Mouse (Mus musculus): ENCODE measurements at regions not wholly inside any gene's neighbourhood (a gene's known extent, or its start where the extent isn't known, plus 50 kb on each side); places are given as distances from the start of the nearest gene placed in this dataset.

- H3K4me3 ChIP-seq = no peak overlapping the region
- 69% methylated on average over 6 of the region's 6 CpGs for WGBS
- no peak overlapping the region for H3K27ac ChIP-seq
- no peaks in the 10 kb centered on the region for H3K27me3 ChIP-seq
- no peak for ATAC-seq (ENCODE audit: low FRiP score)
- no peak overlapping the region for H3K9ac ChIP-seq
- no peaks in the 10 kb centered on the region for H3K9me3 ChIP-seq (replicated peaks)
- no peaks in the 10 kb centered on the region for H3K36me3 ChIP-seq
- no peak overlapping the region for H3K4me2 ChIP-seq (replicated peaks)
- H3K4me1 ChIP-seq = 0 out of 2 replicates have a peak, but pooled peaks cover 2% of the 10 kb centered on the region
These were observed 279.8 kb upstream of the Foxq1 start for GRCm38 (mm10) chr13:31276005-31276644.

- Histone ChIP-seq H3K4me3 (no peak overlapping the region), H3K27ac (no peak overlapping the region), H3K36me3 (no peaks in the 10 kb centered on the region), H3K27me3 (no peaks in the 10 kb centered on the region), H3K9me3 (replicated peaks) (no peaks in the 10 kb centered on the region), H3K4me2 (replicated peaks) (no peak overlapping the region), H3K9ac (no peak overlapping the region), H3K4me1 (no peaks in the 10 kb centered on the region)
- ATAC-seq (ENCODE audit: low FRiP score) = no peak
- 93% methylated on average over 7 of the region's 7 CpGs for WGBS
These were observed 265.3 kb upstream of the Foxq1 start for GRCm38 (mm10) chr13:31290630-31291029.

DNA sequence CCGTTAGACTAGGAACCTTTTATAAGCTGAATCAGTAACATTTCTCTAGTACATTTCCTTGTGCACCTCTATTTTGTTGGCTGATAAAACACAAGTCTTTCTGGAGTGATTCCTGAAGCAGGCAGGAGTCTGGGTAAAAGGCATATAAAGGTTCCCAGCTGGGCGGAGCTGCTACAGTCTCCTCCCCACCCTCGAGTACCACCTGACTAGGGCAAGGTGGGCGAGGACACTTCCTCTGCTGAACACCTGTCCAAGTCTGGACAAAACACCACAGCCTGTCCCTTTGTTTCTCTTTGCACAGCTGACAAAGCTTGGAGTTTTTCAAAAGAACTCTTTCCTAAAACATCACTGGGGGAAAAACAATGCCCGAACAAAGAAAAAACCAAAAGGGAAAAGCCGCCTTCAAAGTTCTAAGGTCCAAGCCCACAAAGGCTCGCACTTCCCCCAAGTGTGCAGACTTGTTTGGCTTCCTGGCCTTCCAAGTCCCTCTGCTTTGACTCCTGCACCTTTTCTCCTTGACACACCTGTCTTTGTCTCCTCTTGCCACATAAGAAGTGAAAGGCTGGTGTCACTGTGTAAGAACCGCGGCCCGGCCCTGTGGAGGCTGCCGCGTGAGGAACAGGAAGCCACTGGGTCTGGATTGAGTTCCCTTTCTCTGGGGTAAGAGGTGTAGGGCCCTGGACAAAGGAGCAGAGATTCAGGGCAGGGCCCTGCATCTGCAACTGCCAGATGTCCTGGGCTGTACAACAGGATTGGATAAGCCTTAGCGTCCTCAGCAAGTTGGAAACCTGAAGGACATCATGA lies 263.1 kb upstream of the Foxq1 start:
- Histone ChIP-seq H3K4me2 (replicated peaks) (no peak overlapping the region), H3K4me1 (no peaks in the 10 kb centered on the region), H3K9ac (no peak overlapping the region), H3K4me3 (no peak overlapping the region), H3K27me3 (no peaks in the 10 kb centered on the region), H3K36me3 (no peaks in the 10 kb centered on the region), H3K9me3 (replicated peaks) (no peaks in the 10 kb centered on the region), H3K27ac (no peak overlapping the region)
- no peak for ATAC-seq (ENCODE audit: low FRiP score)
- WGBS = 81% methylated on average over 13 of the region's 13 CpGs

GRCm38 (mm10) chr13:31294011-31294410 lies 261.9 kb upstream of the Foxq1 start:
- Histone ChIP-seq H3K27ac (no peak overlapping the region), H3K27me3 (no peaks in the 10 kb centered on the region), H3K9ac (no peak overlapping the region), H3K9me3 (replicated peaks) (no peaks in the 10 kb centered on the region), H3K4me2 (replicated peaks) (no peak overlapping the region), H3K4me1 (no peaks in the 10 kb centered on the region), H3K36me3 (no peaks in the 10 kb centered on the region), H3K4me3 (no peak overlapping the region)
- WGBS = 90% methylated on average over 7 of the region's 7 CpGs
- ATAC-seq (ENCODE audit: low FRiP score) = no peak

DNA sequence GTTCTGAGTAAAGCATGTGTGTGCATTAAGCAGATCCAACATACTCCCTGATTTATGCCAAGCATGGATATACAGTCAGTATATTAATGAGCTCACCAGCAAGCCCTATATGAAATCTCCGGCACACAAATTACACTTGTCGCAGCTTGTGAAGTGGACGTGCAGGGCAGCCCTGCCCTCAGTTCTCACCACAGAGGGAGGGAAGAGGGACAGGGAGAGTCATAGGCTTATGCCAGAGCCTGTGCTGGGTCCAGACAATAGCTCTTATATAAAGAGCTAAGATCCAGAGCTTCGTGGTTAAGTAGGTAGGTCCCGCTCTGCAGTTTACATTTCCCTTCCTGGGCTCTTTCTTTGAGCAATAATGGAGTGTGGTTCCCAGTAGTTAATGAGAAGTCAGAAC lies 252.7 kb upstream of the Foxq1 start:
- Histone ChIP-seq H3K9ac (no peak overlapping the region), H3K36me3 (no peaks in the 10 kb centered on the region), H3K27ac (no peak overlapping the region), H3K9me3 (replicated peaks) (no peaks in the 10 kb centered on the region), H3K27me3 (no peaks in the 10 kb centered on the region), H3K4me1 (no peaks in the 10 kb centered on the region), H3K4me3 (no peak overlapping the region), H3K4me2 (replicated peaks) (no peak overlapping the region)
- WGBS = 86% methylated on average over 5 of the region's 5 CpGs
- ATAC-seq (ENCODE audit: low FRiP score) = no peak

DNA sequence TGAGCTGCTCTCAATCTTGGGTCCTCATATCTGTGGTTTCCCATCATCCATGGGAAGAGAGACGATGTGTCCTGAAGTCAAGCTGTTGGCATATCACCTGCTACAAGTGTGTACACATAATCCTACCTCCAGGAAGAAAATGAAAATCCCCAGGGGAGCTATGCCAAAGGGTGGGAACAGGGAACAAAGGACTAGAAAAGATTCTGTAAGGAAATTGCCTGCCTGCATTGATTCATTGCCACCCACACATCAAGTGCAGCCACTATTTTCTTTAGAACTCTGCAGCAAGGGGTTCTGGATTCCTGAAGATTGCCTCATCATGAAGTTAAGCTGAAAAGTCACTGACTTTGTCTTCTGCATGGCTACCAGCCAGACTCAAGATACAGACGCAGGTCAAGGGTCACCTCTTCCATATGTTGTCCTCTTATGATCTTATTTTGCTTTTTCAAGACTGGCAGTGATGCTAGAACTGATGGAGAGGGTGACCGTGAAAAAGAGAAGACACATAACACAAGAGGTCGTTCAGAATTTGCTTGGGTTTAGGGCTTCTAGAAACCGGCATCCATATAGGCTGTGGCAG lies 251.6 kb upstream of the Foxq1 start:
- H3K4me2 ChIP-seq (replicated peaks) = no peak overlapping the region
- WGBS = 81% methylated on average over 5 of the region's 5 CpGs
- no peaks in the 10 kb centered on the region for H3K4me1 ChIP-seq
- no peaks in the 10 kb centered on the region for H3K9me3 ChIP-seq (replicated peaks)
- no peaks in the 10 kb centered on the region for H3K27me3 ChIP-seq
- no peak for ATAC-seq (ENCODE audit: low FRiP score)
- no peak overlapping the region for H3K4me3 ChIP-seq
- H3K9ac ChIP-seq = no peak overlapping the region
- H3K36me3 ChIP-seq = no peaks in the 10 kb centered on the region
- H3K27ac ChIP-seq = no peak overlapping the region

- Histone ChIP-seq H3K9me3 (replicated peaks) (no peaks in the 10 kb centered on the region), H3K27ac (no peak overlapping the region), H3K27me3 (no peaks in the 10 kb centered on the region; the same call in 1 of the 2 replicates), H3K4me1 (no peaks in the 10 kb centered on the region), H3K4me3 (no peak overlapping the region), H3K4me2 (replicated peaks) (no peak overlapping the region), H3K9ac (no peak overlapping the region), H3K36me3 (no peaks in the 10 kb centered on the region)
- no peak for ATAC-seq (ENCODE audit: low FRiP score)
- 73% methylated on average over 6 of the region's 6 CpGs for WGBS
These were observed 246.8 kb upstream of the Foxq1 start for GRCm38 (mm10) chr13:31309083-31309621.

DNA sequence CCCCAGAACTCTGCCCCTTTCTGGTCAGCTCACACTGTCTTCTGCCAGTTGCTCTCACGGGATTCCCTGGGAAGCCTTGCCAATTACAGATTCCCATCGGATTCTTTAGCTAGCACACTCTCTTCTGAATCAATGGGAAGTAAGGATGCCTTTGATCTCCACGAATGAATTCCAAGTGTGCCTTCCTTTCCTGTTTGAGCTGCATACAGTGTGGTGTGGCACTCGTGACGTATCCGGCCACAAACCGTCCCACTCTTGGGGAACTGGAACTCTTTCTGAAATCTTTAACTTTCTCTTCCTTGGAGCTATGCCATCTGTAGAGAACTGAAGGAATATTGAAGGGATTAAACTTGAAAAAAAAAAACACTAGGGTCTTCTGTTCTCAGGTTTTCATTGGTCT lies 243.2 kb upstream of the Foxq1 start:
- ATAC-seq (ENCODE audit: low FRiP score) = no peak
- WGBS = 69% methylated on average over 7 of the region's 7 CpGs
- no peaks in the 10 kb centered on the region for H3K9me3 ChIP-seq (replicated peaks)
- H3K36me3 ChIP-seq = no peaks in the 10 kb centered on the region
- H3K4me1 ChIP-seq = no peaks in the 10 kb centered on the region
- H3K4me3 ChIP-seq = no peak overlapping the region
- no peaks in the 10 kb centered on the region; the same call in 1 of the 2 replicates for H3K27me3 ChIP-seq
- H3K4me2 ChIP-seq (replicated peaks) = no peak overlapping the region
- no peak overlapping the region for H3K27ac ChIP-seq
- H3K9ac ChIP-seq = no peak overlapping the region

DNA sequence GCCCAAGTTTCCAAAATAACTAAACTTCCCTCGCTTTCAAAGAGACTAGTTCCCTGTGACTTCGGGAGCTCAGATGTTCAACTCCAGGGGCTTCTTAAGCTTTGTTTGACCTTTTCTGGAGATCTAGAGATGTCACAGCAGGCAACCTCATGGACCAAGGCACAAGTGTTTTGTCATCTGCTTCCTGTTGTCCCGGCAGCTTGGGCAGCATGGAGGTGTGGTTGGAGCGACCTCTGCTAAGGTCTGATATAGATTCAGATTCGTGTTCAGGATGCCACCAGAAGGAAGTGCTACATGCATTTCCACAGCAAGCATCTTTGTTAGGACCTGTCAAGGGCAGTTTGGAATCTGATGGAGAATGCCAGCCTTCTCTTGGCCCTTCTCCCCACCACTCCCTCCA lies 242.1 kb upstream of the Foxq1 start:
- WGBS = 63% methylated on average over 5 of the region's 5 CpGs

DNA sequence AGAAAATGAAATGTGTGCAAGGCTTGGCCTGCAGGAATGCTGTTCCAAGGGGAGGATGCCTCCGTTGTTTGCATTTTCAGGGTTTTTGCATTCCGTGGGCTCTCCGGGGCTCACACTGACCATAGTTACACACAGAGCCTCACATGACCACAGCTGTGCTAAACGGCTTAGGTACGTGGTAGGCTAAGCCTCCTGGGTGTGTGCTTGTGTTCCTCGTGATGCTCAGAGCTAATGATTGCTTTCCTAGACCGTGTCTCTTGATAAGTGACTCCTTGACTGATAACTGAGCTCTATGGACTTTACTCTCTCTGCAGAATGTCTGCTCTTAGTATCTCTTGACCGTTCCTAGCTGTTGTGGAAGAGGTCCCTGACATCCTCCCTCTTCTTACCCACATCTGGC lies 238.9 kb upstream of the Foxq1 start:
- H3K36me3 ChIP-seq = no peaks in the 10 kb centered on the region
- no peak overlapping the region for H3K4me2 ChIP-seq (replicated peaks)
- WGBS = 90% methylated on average over 8 of the region's 8 CpGs
- H3K4me3 ChIP-seq = no peak overlapping the region
- no peak overlapping the region for H3K9ac ChIP-seq
- H3K9me3 ChIP-seq (replicated peaks) = no peaks in the 10 kb centered on the region
- no peaks in the 10 kb centered on the region; the same call in 1 of the 2 replicates for H3K27me3 ChIP-seq
- H3K27ac ChIP-seq = no peak overlapping the region
- H3K4me1 ChIP-seq = no peaks in the 10 kb centered on the region
- no peak for ATAC-seq (ENCODE audit: low FRiP score)

More for the DNA sequence above, 242.1 kb upstream of the Foxq1 start:
- Histone ChIP-seq H3K4me1 (no peaks in the 10 kb centered on the region), H3K36me3 (no peaks in the 10 kb centered on the region), H3K4me3 (no peak overlapping the region), H3K9me3 (replicated peaks) (no peaks in the 10 kb centered on the region), H3K4me2 (replicated peaks) (no peak overlapping the region), H3K27ac (no peak overlapping the region), H3K9ac (no peak overlapping the region), H3K27me3 (no peaks in the 10 kb centered on the region; the same call in 1 of the 2 replicates)
- ATAC-seq (ENCODE audit: low FRiP score) = no peak

GRCm38 (mm10) chr13:31318008-31318407 lies 237.9 kb upstream of the Foxq1 start:
- no peaks in the 10 kb centered on the region for H3K9me3 ChIP-seq (replicated peaks)
- 94% methylated on average over 2 of the region's 2 CpGs for WGBS
- no peaks in the 10 kb centered on the region for H3K36me3 ChIP-seq
- H3K9ac ChIP-seq = no peak overlapping the region
- no peaks in the 10 kb centered on the region; the same call in 1 of the 2 replicates for H3K27me3 ChIP-seq
- ATAC-seq (ENCODE audit: low FRiP score) = no peak
- H3K27ac ChIP-seq = no peak overlapping the region
- H3K4me1 ChIP-seq = no peaks in the 10 kb centered on the region
- H3K4me2 ChIP-seq (replicated peaks) = no peak overlapping the region
- no peak overlapping the region for H3K4me3 ChIP-seq

DNA sequence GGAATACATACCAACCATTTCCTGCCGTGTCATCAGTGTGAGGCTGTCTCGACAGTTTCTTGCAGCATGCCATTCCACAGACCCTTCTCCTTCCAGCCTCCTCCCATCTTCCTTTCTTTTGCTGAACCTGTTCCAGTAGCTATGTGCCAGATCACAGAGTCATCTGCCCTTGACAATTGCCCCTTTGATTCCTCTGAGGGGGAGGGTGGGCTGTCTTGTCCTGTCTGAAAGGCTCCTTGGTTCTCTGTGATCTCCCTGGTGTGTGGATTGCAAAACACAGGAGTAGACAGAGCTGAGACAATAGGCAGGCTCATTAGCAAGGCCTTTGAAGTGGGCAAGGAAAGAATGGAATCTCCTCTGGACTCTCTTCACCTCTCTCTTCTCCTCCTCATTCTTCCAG lies 234.5 kb upstream of the Foxq1 start:
- Histone ChIP-seq H3K27ac (no peak overlapping the region), H3K4me3 (no peak overlapping the region), H3K4me1 (no peaks in the 10 kb centered on the region), H3K9me3 (replicated peaks) (no peaks in the 10 kb centered on the region), H3K27me3 (no peaks in the 10 kb centered on the region), H3K9ac (no peak overlapping the region), H3K36me3 (no peaks in the 10 kb centered on the region), H3K4me2 (replicated peaks) (no peak overlapping the region)
- WGBS = 70% methylated on average over 2 of the region's 2 CpGs
- no peak for ATAC-seq (ENCODE audit: low FRiP score)
